Mouse (Mus musculus) Muller cell, postnatal 12 days (primary cell): Measurements from ENCODE around the gene Tmem115.
A peak's percentile ranks its signal among the peaks of the same experiment; 100 is the strongest.
"Not testable (repeated sequence)": the region's sequence is repeated elsewhere in the genome, so short reads cannot be mapped to it uniquely, and the experiment has no call there.

Experiments used
- DNase-seq: peaks from one replicate; pipeline ENCODE4 v3.0.0-alpha.2; 2015; ENCODE audit errors: inconsistent ontology term

Tmem115 gene

GRCm38 (mm10) chr9:107571534-107572326, 38.0 kb downstream of the Tmem115 start:
- no peak for DNase-seq

GRCm38 (mm10) chr9:107572327-107572662, 38.5 kb downstream of the Tmem115 start:
- no peak for DNase-seq

GRCm38 (mm10) chr9:107573774-107574173, 40.0 kb downstream of the Tmem115 start:
- not testable (repeated sequence) for DNase-seq

DNA sequence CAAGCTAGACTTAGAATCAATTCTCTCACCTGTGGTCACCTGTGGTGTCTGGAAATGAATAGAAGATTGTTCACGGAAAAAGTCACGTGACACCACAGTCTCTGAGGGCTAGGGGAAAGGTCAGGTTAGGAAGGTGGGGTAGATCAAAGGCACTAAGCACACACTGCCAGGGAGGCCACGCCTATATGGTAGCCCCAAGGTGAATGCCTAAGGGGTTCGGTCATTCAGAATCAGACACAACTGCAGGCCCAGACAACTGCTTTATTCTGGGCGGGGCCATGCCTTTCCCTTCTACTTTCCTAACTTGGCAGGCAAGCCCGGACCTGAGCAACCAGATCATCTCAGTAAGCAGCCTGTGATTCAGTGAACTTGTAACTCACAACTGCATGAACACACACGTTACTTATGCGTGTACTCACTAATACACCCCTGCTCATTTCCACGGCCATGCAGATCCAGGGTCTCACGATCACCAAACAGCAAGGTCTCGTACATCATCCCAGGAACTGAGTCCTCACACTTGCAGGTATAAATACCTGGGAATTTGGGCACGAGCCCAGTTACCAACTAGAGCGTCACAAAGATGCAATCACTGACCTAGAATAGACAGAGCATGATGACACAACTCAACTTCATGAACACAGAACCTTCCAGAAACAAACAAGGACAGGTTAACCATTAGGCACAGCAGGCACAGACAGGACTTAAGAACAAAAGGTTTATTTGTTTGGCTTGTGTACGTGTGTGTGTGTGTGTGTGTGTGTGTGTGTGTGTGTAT, 42.0 kb downstream of the Tmem115 start:
- DNase-seq = no peak

DNA sequence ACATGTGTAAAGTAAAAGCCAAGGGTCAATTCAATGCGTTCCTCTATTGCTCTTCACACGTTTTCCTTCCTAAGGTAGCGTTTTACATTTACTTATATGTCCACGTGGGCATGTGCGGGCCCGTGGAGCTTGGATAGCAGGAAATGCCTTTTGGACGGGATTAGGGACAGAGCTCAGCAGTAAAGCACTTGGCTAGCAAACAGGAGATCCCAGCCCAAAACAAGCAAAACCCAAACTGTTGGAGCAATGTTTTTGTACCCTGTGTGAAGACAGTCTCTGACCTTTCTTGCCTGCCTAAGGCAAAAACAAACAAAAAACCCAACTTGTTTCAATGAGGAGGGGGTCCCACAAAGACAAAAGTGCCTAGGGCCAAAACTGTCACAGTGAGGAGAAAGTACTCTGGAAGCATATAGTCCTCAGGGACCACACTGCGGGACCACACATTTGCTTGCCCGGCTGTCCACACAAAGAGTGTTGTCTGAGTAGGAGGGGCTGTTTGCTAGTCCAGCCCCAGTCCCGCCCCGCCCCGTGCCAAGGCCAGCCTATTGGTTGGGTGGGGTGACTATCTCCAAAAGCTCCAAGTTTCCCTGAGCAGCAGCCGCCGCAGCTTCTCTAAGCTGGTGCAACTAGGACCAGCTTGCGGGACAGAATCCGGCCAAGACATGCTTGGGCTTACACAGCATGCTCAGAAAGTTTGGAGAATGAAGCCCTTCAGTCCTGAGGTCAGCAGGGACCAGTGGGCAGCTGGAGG, 42.8 kb downstream of the Tmem115 start, which contains the start of gene Hyal1:
Gene Hyal1, plus strand, starts transcription at position 571 of the 751 bp plus-strand sequence.
- peak; percentile 92 for DNase-seq

DNA sequence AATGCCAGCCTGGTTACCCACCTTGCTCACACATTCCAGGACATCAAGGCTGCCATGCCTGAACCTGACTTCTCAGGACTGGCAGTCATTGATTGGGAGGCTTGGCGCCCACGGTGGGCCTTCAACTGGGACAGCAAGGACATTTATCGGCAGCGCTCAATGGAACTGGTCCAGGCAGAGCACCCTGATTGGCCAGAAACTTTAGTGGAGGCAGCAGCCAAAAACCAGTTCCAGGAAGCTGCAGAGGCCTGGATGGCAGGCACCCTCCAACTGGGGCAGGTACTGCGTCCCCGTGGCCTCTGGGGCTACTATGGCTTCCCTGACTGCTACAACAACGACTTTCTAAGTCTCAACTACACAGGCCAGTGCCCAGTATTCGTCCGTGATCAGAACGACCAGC, 44.1 kb downstream of the Tmem115 start:
- no peak for DNase-seq

- no peak for DNase-seq
Observed at GRCm38 (mm10) chr9:107578587-107578986, 44.8 kb downstream of the Tmem115 start, which contains the start of gene Naa80. TSS of gene Naa80 (plus strand) at chr9:107578887.

DNA sequence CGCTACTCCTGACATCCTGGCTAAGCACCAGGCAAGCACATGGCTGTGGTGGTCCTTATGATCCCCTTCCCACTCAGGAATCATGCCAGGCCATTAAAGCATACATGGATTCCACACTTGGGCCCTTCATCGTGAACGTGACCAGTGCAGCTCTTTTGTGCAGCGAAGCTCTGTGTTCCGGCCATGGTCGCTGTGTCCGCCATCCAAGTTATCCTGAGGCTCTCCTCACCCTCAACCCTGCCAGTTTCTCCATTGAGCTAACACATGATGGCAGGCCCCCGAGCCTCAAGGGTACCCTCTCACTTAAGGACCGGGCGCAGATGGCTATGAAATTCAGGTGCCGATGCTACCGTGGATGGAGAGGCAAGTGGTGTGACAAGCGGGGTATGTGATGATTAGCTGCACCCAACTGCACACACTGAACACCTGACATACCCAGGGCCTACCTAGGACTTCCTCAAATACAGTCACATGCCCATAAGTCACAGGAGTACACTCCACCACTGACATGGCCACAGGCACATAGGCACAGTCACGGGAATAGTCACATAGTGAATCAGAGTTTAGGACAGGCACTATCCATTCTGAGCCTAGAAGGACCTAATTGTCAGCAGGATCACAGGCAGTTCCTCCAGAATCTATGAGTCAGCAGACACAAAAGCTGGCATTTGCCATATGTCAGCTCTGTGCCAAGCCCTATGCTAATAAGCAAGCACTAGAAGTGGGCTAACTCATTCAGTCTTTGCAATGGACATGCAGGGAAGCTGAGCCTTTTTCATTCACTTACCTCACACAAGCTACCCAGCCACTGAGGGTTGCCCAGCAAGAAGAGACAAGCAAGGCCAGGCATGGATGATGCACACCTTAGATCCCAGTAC, 45.5 kb downstream of the Tmem115 start:
- DNase-seq = peak; percentile 86

- peak; percentile 90 for DNase-seq
Observed at GRCm38 (mm10) chr9:107580501-107581317, 47.0 kb downstream of the Tmem115 start, which contains the start of gene Hyal3. TSS of gene Hyal3 (plus strand) at chr9:107580818.

- DNase-seq = no peak
Observed at GRCm38 (mm10) chr9:107581584-107581983, 47.8 kb downstream of the Tmem115 start.

DNA sequence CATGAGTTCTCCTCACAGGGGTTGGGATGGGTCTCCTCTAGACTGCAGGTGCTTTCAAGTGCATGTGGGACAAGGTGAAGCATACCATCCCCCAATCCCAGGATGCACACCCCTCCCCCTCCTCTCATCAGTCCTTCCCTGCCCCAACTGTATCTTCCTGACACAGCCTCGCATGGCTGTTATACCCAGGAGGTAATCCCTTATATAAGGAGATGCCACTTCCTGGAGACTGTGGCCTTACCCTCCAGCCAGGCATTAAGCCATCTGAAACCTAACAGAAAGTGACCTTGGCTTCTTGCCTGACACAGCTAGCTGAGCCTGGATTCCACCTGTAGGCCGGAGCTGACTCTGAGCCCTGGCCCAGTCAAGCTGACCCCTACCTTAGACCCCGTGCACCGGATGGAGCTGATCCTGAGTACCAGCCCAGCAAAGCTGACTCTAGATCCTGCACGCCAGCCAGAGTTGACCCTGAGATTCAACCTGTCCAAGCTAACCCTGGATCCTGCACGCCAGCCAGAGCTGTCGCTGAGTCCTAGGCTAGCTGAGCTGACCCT, 48.8 kb downstream of the Tmem115 start:
- DNase-seq = no peak

DNA sequence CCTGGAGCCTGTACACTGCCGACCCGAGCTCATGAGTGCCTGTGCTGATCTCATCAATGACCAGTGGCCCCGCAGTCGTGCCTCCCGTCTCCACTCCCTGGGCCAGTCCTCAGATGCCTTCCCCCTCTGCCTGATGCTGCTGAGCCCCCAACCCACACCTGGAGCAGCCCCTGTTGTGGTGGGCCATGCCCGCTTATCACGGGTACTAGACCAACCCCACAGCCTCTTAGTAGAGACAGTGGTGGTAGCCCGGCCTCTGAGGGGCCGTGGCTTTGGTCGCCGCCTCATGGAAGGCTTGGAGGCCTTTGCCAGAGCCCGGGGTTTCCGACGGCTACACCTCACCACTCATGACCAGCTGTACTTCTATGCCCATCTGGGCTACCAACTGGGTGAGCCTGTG, 49.4 kb downstream of the Tmem115 start:
- no peak for DNase-seq

DNA sequence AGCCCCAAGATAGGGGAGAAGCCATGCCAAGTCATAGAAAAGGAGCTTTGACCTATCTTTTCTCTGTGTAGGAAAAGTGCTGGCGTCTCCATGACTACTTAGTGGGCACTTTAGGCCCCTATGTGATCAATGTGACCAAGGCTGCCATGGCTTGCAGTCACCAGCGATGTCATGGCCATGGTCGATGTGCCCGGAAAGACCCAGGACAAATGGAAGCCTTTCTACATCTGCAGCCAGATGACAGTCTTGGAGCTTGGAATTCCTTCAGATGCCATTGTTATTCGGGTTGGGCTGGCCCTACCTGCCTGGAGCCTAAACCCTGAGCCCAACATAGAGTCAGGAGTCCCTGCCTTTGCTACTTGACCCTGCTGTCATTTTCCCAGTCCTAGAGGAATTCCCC, 52.8 kb downstream of the Tmem115 start:
- DNase-seq = no peak

DNA sequence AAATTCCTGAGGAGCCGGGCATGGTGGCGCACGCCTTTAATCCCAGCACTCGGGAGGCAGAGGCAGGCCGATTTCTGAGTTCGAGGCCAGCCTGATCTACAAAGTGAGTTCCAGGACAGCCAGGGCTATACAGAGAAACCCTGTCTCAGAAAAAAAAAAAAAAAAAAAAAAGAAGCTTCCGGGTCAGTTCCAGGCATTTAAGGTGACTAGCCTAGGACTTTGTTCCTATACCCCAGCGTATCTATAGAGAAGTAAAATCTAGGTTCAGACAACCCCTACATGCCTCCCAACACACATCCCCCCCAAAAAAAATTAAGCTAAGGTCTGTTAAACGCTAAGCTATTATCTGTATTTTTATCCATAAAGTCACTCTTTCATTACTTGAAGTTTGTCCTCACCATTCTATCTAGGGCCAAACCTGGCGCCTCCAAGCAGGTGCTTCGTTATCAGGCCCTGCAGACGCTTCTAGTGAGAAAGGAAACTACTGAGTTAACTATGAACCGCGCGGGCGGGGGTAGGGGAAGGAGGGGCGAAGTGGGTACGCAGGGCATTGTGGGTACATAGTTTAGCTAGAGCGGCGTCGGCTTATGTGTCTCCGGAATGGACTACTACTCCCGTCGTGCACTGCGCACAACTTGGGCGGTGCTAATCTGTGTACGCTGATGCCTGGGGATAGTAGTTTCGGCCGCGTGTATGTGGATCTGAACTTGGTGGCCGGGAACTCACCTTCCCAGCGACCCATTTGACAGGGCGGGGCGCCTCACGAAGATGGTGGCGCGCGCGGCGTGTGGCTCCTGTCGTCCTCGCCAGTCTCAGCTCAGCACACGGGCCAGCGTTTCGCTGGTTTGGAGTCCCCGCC, 53.5 kb downstream of the Tmem115 start, which contains the start of gene Ifrd2:
Gene Ifrd2, plus strand, starts transcription at position 669 of the 859 bp plus-strand sequence.
- peak; percentile 98 for DNase-seq

DNA sequence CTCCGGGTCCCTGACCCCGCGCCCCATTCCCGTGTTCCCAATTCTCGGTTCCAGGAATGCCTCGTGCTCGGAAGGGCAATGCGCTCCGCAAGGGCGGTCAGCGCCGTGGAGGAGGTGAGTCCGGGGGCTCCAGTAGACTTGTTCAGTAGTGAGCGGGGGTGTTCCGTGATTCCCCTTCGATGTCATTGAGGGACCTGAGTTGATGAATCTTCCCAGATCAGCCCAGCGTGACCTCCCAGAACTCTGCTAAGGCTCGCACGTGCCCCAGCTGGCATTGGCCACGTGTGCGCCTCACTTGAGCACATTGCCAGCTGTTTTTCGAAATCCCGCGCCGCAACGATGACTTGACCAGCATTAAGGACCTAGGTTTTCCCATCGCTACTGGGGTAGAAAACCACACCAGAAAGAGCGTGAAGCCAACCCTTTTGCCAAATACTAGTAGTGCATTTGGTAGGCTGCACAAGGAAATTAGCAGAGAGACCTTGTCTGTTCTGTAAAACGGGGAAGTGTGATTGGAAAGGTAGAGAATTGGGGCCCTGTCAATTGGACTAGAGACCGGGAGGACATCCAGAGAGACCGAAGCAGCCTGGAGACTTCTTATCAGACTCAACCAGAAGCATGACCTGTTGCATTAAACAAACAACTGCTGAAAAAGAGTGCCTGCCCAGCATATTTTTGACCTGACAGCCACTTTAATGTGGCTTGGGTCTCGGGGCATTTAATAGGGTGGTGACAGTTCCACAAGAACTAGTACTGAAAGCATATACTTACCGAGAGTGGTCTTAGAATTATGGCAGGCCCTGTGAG, 54.3 kb downstream of the Tmem115 start:
- DNase-seq = no peak
